Mouse (Mus musculus) liver, adult 2 months (tissue): ENCODE data around the gene Hus1. TPM values are rescaled to one million over a fixed set of nuclear protein-coding genes. Genes with fewer than 3 reads are reported as not detected.

ENCODE experiments used
- DNase-seq: peaks from one replicate; pipeline ENCODE4 v3.0.0-alpha.2; 2011; ENCODE audit warnings: low read depth, low spot score; ENCODE audit errors: extremely low read depth
- H3K27ac ChIP-seq: fragments of 200-500 bp; replicated peaks from 2 replicates; pipeline ENCODE4 v1.5.1; 2012; ENCODE audit warnings: low read depth, mild to moderate bottlenecking, control low read depth, inconsistent platforms, low read length; ENCODE audit not compliant: insufficient read depth
- H3K27me3 ChIP-seq: fragments of 200-500 bp; 2 replicates; pipeline ENCODE4 v1.6.1; 2012; ENCODE audit warnings: mild to moderate bottlenecking, moderate library complexity, low read length, inconsistent platforms; ENCODE audit not compliant: control insufficient read depth, insufficient read depth
- H3K36me3 ChIP-seq: fragments of 200-500 bp; 2 replicates; pipeline ENCODE4 v1.6.1; 2012; ENCODE audit warnings: low read length, inconsistent platforms; ENCODE audit not compliant: control insufficient read depth, insufficient read depth
- H3K4me1 ChIP-seq: fragments of 200-500 bp; 2 replicates; pipeline ENCODE4 v1.6.1; 2011; ENCODE audit warnings: low read length; ENCODE audit not compliant: control insufficient read depth, insufficient read depth
- H3K4me3 ChIP-seq: fragments of 200-500 bp; 2 replicates; pipeline ENCODE4 v1.5.1; 2011; ENCODE audit warnings: low read depth, mild to moderate bottlenecking, control low read depth, low read length, moderate library complexity; ENCODE audit not compliant: insufficient read depth
- H3K79me2 ChIP-seq: fragments of 200-500 bp; 2 replicates; pipeline ENCODE4 v1.6.1; 2012; ENCODE audit warnings: inconsistent platforms, mild to moderate bottlenecking, low read length, moderate library complexity; ENCODE audit not compliant: control insufficient read depth, insufficient read depth
- H3K9ac ChIP-seq: fragments of 200-500 bp; 2 replicates; pipeline ENCODE4 v1.6.1; 2012; ENCODE audit warnings: low read depth, mild to moderate bottlenecking, control low read depth, inconsistent platforms, low read length
- CTCF ChIP-seq: fragments of 200-500 bp; IDR thresholded peaks from 2 replicates; pipeline ENCODE4 v1.5.1; 2011; ENCODE audit warnings: low read depth, low read length, control low read depth
- POLR2A ChIP-seq: fragments of 200-500 bp; IDR thresholded peaks from 2 replicates; pipeline ENCODE4 v1.6.1; 2011; ENCODE audit warnings: low read length, control low read depth; ENCODE audit not compliant: insufficient read depth; ENCODE audit errors: extremely low read depth
- WGBS: fragments of 180-500 bp; shearing (Covaris S2); methylation state at CpG from one replicate; pipeline ENCODE4 v1.1.7; 2018; 5-methylcytosine and 5-hydroxymethylcytosine counted together
- polyA plus RNA-seq: library from polyadenylated mRNA; depleted of rRNA; stranded (reverse); fragments of >200 nt; gene quantifications from 2 replicates; pipeline ENCODE4 v1.2.3, GENCODE M21; 2012; rRNA removed
- total RNA-seq: library from RNA; depleted of rRNA; stranded (reverse); fragments of >200 nt; gene quantifications from 2 replicates; pipeline ENCODE4 v1.2.3, GENCODE M21; 2014; rRNA removed

Gene Hus1
- total RNA-seq (4.1 and 4.9 TPM in 2 replicates), polyA plus RNA-seq (2.9 and 3.3 TPM in 2 replicates)

DNA sequence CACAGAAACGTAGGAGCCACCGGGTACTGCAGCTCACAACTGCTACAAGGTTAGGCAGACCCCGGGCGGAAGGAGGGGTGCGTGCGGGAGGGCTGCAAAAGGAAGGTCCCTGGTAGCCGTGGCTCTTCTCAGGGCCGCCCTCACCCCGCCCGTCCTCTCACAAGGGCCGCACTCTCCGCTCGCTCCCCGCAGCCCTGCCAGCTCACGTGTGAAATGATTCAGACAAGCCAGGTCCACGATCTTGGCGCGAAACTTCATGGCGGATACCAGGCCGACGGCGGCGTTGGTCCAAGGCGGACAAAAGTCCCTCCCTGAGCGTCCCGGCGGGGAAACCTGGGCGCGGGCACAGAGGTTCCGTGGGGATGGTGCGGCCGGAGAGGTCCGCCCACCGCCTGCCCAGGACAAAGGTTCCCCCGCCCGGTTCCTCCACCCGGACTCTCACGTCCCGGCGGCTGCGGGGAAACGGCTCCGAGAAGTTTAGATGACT, at the start of gene Hus1:
Gene Hus1 (minus strand): TSS at position 339 of the 487 bp plus-strand sequence.
- Histone ChIP-seq H3K79me2 (no peaks in the 10 kb centered on the region), H3K9ac (peak within 1 kb of the TSS; percentile 94), H3K4me3 (peak within 1 kb of the TSS; percentile 95), H3K36me3 (peaks cover 10% of the 10 kb centered on the region), H3K27me3 (no peaks in the 10 kb centered on the region), H3K4me1 (no peaks in the 10 kb centered on the region), H3K27ac (peak within 1 kb of the TSS; percentile 83)
- WGBS: under 1% methylated on average over 43 of the region's 43 CpGs
- peak; percentile 82 for DNase-seq
- peak; percentile 63 for TF ChIP-seq POLR2A
- no peak for TF ChIP-seq CTCF

DNA sequence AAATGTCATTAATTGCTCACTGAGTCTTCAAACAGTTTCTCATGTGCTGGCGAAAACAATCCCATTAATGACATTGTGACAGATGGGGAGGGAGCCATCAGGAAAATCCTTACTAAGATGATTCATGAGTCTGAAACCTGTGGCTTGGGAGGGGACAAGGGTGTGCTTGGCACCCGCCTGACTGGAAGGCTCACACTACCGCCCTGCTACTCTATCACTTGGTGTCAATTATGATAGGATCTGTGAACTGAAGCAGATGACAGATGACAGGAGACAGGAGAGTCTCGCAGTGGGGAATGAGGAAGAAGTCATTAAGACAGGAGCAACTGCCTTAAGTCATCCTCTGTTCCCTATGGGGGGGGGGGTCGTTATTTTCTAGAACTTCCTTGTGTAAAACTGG, 49.5 kb upstream of the Hus1 start:
- DNase-seq: no peak
- WGBS: 71% methylated on average over 5 of the region's 5 CpGs
- H3K4me3 ChIP-seq: no peak overlapping the region
- no peak overlapping the region for H3K9ac ChIP-seq
- H3K27me3 ChIP-seq: no peaks in the 10 kb centered on the region
- no peaks in the 10 kb centered on the region for H3K79me2 ChIP-seq
- no peak for TF ChIP-seq CTCF
- TF ChIP-seq POLR2A: no peak
- H3K36me3 ChIP-seq: no peaks in the 10 kb centered on the region
- no peaks in the 10 kb centered on the region for H3K4me1 ChIP-seq
- no peak overlapping the region for H3K27ac ChIP-seq

DNA sequence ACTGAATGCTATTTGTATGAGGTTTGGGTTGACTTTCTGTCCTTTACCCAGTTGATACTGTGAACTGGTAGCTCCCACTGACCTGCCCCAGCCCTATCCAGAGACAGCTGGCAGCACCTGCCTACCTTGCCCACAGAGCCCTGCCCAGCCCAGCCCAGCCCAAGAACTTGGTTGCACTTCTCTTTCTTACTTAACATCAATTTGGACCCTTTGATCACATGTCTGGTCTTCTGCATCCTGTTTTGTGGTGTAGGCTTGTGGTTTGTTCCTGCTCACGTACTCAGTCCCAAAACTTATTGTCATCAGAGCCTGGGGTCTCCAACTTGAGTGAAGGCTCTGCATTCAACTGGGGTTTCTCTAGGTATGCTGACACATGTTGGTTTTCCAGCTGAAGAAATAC, 49.0 kb upstream of the Hus1 start:
- no peak for TF ChIP-seq CTCF
- TF ChIP-seq POLR2A: no peak
- 79% methylated on average over 1 of the region's 1 CpGs for WGBS
- H3K4me3 ChIP-seq: no peak overlapping the region
- H3K36me3 ChIP-seq: no peaks in the 10 kb centered on the region
- H3K9ac ChIP-seq: no peak overlapping the region
- DNase-seq: no peak
- H3K79me2 ChIP-seq: no peaks in the 10 kb centered on the region
- no peaks in the 10 kb centered on the region for H3K4me1 ChIP-seq
- H3K27ac ChIP-seq: no peak overlapping the region
- H3K27me3 ChIP-seq: no peaks in the 10 kb centered on the region

DNA sequence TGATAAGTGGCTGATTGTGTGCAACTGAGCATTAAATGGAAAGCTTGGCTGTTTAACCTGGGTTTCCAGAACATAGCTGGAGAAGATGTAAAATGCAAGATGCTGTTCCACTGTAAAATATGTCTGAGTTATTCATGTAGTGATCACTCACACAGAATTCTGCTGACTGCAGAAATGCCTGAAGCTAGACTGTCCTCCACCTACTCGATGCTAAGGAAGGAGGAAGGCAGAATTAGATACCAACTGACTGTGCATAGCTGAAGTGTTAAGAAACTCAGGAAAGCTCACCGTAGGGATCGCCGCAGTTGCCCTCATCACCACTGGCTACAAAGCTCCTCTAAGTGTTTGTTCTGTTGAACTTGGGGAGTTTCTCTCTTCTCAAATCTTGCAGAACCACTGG, 46.7 kb upstream of the Hus1 start:
- Histone ChIP-seq H3K79me2 (no peaks in the 10 kb centered on the region), H3K27ac (no peak overlapping the region), H3K36me3 (no peaks in the 10 kb centered on the region), H3K27me3 (no peaks in the 10 kb centered on the region), H3K4me1 (no peaks in the 10 kb centered on the region), H3K9ac (no peak overlapping the region), H3K4me3 (no peak overlapping the region)
- no peak for DNase-seq
- WGBS: 89% methylated on average over 4 of the region's 4 CpGs
- no peak for TF ChIP-seq CTCF

DNA sequence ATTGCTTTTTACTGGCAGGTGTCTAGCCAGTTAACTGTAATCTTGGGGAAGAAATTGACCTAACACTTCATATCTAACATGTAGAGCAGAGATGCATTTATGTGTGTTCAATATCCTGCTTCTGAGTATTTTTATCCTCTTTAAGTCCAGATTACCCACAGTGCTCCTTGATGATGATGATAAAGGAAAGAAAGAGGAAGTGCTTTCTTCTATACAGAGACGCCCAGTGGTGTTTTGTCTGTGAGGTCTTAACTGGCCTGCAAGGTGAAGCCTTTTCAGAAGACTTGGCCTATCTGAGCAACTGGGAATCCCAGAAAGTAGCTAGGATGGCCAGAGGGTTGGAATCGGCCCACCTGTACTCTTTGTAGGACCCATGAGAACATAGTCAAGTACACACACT, 45.9 kb upstream of the Hus1 start:
- Histone ChIP-seq H3K4me3 (no peak overlapping the region), H3K4me1 (no peaks in the 10 kb centered on the region), H3K27me3 (no peaks in the 10 kb centered on the region), H3K27ac (no peak overlapping the region), H3K79me2 (no peaks in the 10 kb centered on the region), H3K9ac (no peak overlapping the region), H3K36me3 (no peaks in the 10 kb centered on the region)
- WGBS: 85% methylated on average over 2 of the region's 2 CpGs
- no peak for DNase-seq
- TF ChIP-seq POLR2A (no peak), CTCF (no peak)

DNA sequence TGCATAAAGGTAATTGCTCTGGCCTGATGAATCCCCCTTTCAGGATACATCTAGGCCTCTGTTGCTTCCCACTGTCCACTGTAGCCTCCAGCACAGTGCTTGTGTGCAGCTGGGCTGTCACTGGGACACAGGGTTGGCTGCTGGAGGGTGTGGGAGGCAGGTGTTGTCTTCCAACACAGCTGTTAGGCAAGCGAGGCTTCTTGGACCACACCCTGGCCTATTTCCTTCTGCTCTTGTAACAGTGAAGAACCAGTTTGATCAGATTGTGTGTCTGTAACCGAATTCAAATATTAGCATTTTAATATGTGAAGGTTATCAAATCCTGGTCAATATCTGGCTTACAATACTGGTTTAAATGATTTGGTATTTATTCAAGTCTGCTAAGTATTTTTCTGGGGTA, 40.9 kb upstream of the Hus1 start:
- no peak for DNase-seq
- Histone ChIP-seq H3K27me3 (no peaks in the 10 kb centered on the region), H3K4me3 (no peak overlapping the region), H3K9ac (no peak overlapping the region), H3K4me1 (peaks cover 3% of the 10 kb centered on the region; the same call in 1 of the 2 replicates), H3K27ac (no peak overlapping the region), H3K36me3 (no peaks in the 10 kb centered on the region), H3K79me2 (no peaks in the 10 kb centered on the region)
- 73% methylated on average over 2 of the region's 2 CpGs for WGBS
- TF ChIP-seq CTCF (no peak), POLR2A (no peak)
